Mouse (Mus musculus): ENCODE results near the gene 1810065E05Rik. TPM values are rescaled to one million over a fixed set of nuclear protein-coding genes. Genes with fewer than 3 reads are reported as not detected.

1810065E05Rik gene
- polyA plus RNA-seq, 1 experiment: not detected

DNA sequence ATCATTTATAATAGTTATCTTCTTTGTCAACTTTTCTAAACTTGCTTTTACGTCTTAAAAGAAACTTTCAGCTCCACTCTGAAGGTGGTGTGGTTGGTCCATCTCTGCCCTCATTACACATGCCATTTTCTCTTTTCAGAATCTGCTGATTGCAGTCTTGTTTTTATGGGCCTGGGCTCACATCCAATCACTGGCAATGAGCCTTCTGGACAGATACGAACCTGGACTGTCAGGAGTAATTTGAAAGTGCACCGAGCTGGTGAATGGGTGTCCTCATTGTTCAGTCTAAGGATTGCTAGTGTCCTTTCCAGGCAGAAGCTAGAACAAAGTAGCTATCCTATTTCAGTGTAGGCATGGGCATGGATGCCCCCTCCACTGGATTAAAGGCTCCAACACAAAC is 12.8 kb upstream of the 1810065E05Rik start:
- 18% methylated on average over 3 of the region's 3 CpGs for WGBS
- TF ChIP-seq POLR2A (IDR thresholded peaks at IDR 0.05; ENCODE audit: borderline replicate concordance, insufficient read depth, low read length): no peak
- TF ChIP-seq CTCF (IDR thresholded peaks at IDR 0.05; ENCODE audit: borderline replicate concordance, insufficient read depth, low read depth, low read length): no peak
- no peaks in the 10 kb centered on the region for H3K4me1 ChIP-seq (ENCODE audit: control insufficient read depth, insufficient read depth, low read length)

GRCm38 (mm10) chr11:58418336-58418735 is 2.6 kb upstream of the 1810065E05Rik start:
- Histone ChIP-seq H3K27ac (ENCODE audit: insufficient read depth, low read length) (no peak overlapping the region), H3K4me1 (ENCODE audit: control insufficient read depth, insufficient read depth, low read length) (no peaks in the 10 kb centered on the region), H3K27me3 (ENCODE audit: control insufficient read depth, insufficient read depth, low read length) (no peaks in the 10 kb centered on the region), H3K4me3 (replicated peaks; ENCODE audit: insufficient read depth, low read depth, low read length) (no peak overlapping the region)
- 87% methylated on average over 3 of the region's 3 CpGs for WGBS
- TF ChIP-seq POLR2A (IDR thresholded peaks at IDR 0.05; ENCODE audit: borderline replicate concordance, insufficient read depth, low read length): no peak
- TF ChIP-seq CTCF (IDR thresholded peaks at IDR 0.05; ENCODE audit: borderline replicate concordance, insufficient read depth, low read depth, low read length): no peak
- DNase-seq: no peak

More for the DNA sequence above, 12.8 kb upstream of the 1810065E05Rik start:
- H3K27ac ChIP-seq (ENCODE audit: insufficient read depth, low read length): no peak overlapping the region
- no peak overlapping the region for H3K4me3 ChIP-seq (replicated peaks; ENCODE audit: insufficient read depth, low read depth, low read length)
- H3K27me3 ChIP-seq (ENCODE audit: control insufficient read depth, insufficient read depth, low read length): no peaks in the 10 kb centered on the region
- DNase-seq: peak in 1 of 2 experiments; percentile 6

DNA sequence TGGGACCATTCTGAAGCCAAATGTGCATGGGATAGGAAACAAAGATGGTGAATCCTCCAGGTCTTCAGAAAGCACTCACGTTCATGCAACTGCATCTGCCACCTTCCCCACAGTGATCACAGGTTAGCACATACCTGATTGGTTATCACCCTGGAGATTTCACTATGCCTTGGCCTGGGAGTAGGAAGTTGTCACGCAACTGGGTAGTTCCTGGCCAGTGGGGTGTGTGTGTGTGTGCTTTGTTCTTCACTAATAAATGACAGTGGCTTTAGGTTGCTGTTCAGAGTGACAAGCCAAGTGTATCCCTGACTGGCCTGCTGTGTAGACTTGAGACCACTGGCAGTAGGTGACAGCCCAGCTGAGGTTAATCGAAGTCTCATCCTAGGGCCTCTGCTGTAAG is 11.3 kb downstream of the 1810065E05Rik start, which contains the start of gene Gm12253:
Gene Gm12253, plus strand, starts transcription at position 301 of the 400 bp plus-strand sequence.
- no peak within 1 kb of the TSS for H3K27ac ChIP-seq (ENCODE audit: insufficient read depth, low read length)
- WGBS: 81% methylated on average over 3 of the region's 3 CpGs

GRCm38 (mm10) chr11:58437866-58438265 is 17.0 kb downstream of the 1810065E05Rik start:
- Histone ChIP-seq H3K4me3 (replicated peaks; ENCODE audit: insufficient read depth, low read depth, low read length) (no peak overlapping the region), H3K27ac (ENCODE audit: insufficient read depth, low read length) (no peak overlapping the region), H3K4me1 (ENCODE audit: control insufficient read depth, insufficient read depth, low read length) (no peaks in the 10 kb centered on the region), H3K27me3 (ENCODE audit: control insufficient read depth, insufficient read depth, low read length) (no peaks in the 10 kb centered on the region; the same call in 1 of the 2 replicates)
- DNase-seq: no peak
- no peak for TF ChIP-seq POLR2A (IDR thresholded peaks at IDR 0.05; ENCODE audit: borderline replicate concordance, insufficient read depth, low read length)
- TF ChIP-seq CTCF (IDR thresholded peaks at IDR 0.05; ENCODE audit: borderline replicate concordance, insufficient read depth, low read depth, low read length): no peak
- WGBS: 72% methylated on average over 5 of the region's 5 CpGs

More for the DNA sequence above, 11.3 kb downstream of the 1810065E05Rik start, which contains the start of gene Gm12253:
- no peak for DNase-seq
- TF ChIP-seq CTCF (IDR thresholded peaks at IDR 0.05; ENCODE audit: borderline replicate concordance, insufficient read depth, low read depth, low read length): no peak
- TF ChIP-seq POLR2A (IDR thresholded peaks at IDR 0.05; ENCODE audit: borderline replicate concordance, insufficient read depth, low read length): no peak
- Histone ChIP-seq H3K4me3 (replicated peaks; ENCODE audit: insufficient read depth, low read depth, low read length) (no peak within 1 kb of the TSS), H3K4me1 (ENCODE audit: control insufficient read depth, insufficient read depth, low read length) (no peaks in the 10 kb centered on the region), H3K27me3 (ENCODE audit: control insufficient read depth, insufficient read depth, low read length) (no peaks in the 10 kb centered on the region; the same call in 1 of the 2 replicates)

GRCm38 (mm10) chr11:58452759-58453158 is 31.8 kb downstream of the 1810065E05Rik start, which contains the start of gene Lypd9:
Gene Lypd9, minus strand, starts transcription at chr11:58452923.
- Histone ChIP-seq H3K27me3 (ENCODE audit: control insufficient read depth, insufficient read depth, low read length) (no peaks in the 10 kb centered on the region; the same call in 1 of the 2 replicates), H3K4me3 (replicated peaks; ENCODE audit: insufficient read depth, low read depth, low read length) (no peak within 1 kb of the TSS), H3K27ac (ENCODE audit: insufficient read depth, low read length) (no peak within 1 kb of the TSS), H3K4me1 (ENCODE audit: control insufficient read depth, insufficient read depth, low read length) (no peaks in the 10 kb centered on the region)
- WGBS: 97% methylated on average over 9 of the region's 9 CpGs
- TF ChIP-seq CTCF (IDR thresholded peaks at IDR 0.05; ENCODE audit: borderline replicate concordance, insufficient read depth, low read depth, low read length) (no peak), POLR2A (IDR thresholded peaks at IDR 0.05; ENCODE audit: borderline replicate concordance, insufficient read depth, low read length) (no peak)
- no peak for DNase-seq

DNA sequence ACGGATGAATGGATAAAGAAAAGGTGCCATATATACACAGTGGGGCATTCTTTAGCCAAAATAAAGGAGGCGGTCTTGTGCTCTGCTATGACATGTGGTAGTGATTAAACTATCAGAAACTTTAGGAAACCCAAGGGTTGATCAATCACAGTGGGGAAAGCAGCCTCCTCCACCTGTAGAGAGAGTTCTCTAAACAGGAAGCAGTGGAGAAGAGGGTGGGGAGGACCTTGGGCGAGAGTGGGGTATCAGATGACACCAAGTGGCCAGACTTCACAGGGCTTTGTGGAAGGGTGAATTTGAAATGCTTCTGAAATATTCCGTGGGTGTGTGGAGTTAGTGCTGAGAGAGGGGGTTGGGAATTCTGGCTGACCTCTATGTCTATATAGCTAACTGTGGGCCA is 32.7 kb downstream of the 1810065E05Rik start:
- Histone ChIP-seq H3K27ac (ENCODE audit: insufficient read depth, low read length) (no peak overlapping the region), H3K4me1 (ENCODE audit: control insufficient read depth, insufficient read depth, low read length) (no peaks in the 10 kb centered on the region), H3K27me3 (ENCODE audit: control insufficient read depth, insufficient read depth, low read length) (no peaks in the 10 kb centered on the region; the same call in 1 of the 2 replicates), H3K4me3 (replicated peaks; ENCODE audit: insufficient read depth, low read depth, low read length) (no peak overlapping the region)
- no peak for DNase-seq
- TF ChIP-seq CTCF (IDR thresholded peaks at IDR 0.05; ENCODE audit: borderline replicate concordance, insufficient read depth, low read depth, low read length) (no peak), POLR2A (IDR thresholded peaks at IDR 0.05; ENCODE audit: borderline replicate concordance, insufficient read depth, low read length) (no peak)
- WGBS: 74% methylated on average over 4 of the region's 4 CpGs

DNA sequence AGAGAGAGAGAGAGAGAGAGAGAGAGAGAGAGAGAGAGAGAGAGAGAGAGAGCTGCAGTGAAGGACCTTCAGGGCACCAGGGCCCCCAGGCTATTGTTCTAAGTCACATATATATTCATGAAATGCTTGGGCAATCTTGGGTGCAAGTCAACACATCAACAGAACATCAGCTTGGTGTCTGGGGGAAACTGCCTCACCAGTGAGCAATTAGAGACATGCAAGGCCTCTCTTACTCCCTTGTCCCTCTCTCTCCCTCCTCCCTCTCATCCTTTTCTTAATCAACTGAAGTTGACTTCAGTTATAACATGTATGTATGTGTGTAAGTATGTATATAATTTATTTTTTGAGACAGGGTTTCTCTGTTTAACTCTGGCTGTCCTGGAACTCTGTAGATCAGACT is 41.3 kb downstream of the 1810065E05Rik start, which contains the start of gene Olfr30:
Gene Olfr30, minus strand, starts transcription at position 101 of the 400 bp plus-strand sequence.
- H3K27me3 ChIP-seq (ENCODE audit: control insufficient read depth, insufficient read depth, low read length): no peaks in the 10 kb centered on the region
- TF ChIP-seq POLR2A (IDR thresholded peaks at IDR 0.05; ENCODE audit: borderline replicate concordance, insufficient read depth, low read length) (no peak), CTCF (IDR thresholded peaks at IDR 0.05; ENCODE audit: borderline replicate concordance, insufficient read depth, low read depth, low read length) (no peak)
- no peak for DNase-seq

More for the DNA sequence above, 41.3 kb downstream of the 1810065E05Rik start, which contains the start of gene Olfr30:
- H3K27ac ChIP-seq (ENCODE audit: insufficient read depth, low read length): no peak within 1 kb of the TSS
- no peak within 1 kb of the TSS for H3K4me3 ChIP-seq (replicated peaks; ENCODE audit: insufficient read depth, low read depth, low read length)
- H3K4me1 ChIP-seq (ENCODE audit: control insufficient read depth, insufficient read depth, low read length): no peaks in the 10 kb centered on the region

Other genes with a start within 250 kb of the 1810065E05Rik start
- gene Mrpl22, start 249.4 kb upstream of the 1810065E05Rik start, polyA plus RNA-seq (2012; rRNA removed): 62.0 and 66.5 TPM in 2 replicates
- gene Igtp, start 221.6 kb upstream of the 1810065E05Rik start, polyA plus RNA-seq (2012; rRNA removed): 3.3 and 4.9 TPM in 2 replicates
- gene Irgm2, start 221.5 kb upstream of the 1810065E05Rik start, polyA plus RNA-seq (2012; rRNA removed): 3.2 and 3.4 TPM in 2 replicates
- 0.06 TPM in 1 of 2 replicates, not detected in the other for gene 4930438A08Rik, start 146.3 kb upstream of the 1810065E05Rik start, polyA plus RNA-seq (2012; rRNA removed)
- 74.5 and 81.1 TPM in 2 replicates for gene Zfp692, start 114.0 kb upstream of the 1810065E05Rik start, polyA plus RNA-seq (2012; rRNA removed)
- 45.5 and 45.9 TPM in 2 replicates for gene Zfp672, start 90.8 kb upstream of the 1810065E05Rik start, polyA plus RNA-seq (2012; rRNA removed)
- 63.3 and 64.5 TPM in 2 replicates for gene Sh3bp5l, start 90.4 kb upstream of the 1810065E05Rik start, polyA plus RNA-seq (2012; rRNA removed)
- 0.08 and 0.10 TPM in 2 replicates for gene Lypd8, start 42.1 kb upstream of the 1810065E05Rik start, polyA plus RNA-seq (2012; rRNA removed)
- gene Gm12253, start 11.4 kb downstream of the 1810065E05Rik start, polyA plus RNA-seq (2012; rRNA removed): not detected in 2 replicates
- gene Lypd9, start 31.8 kb downstream of the 1810065E05Rik start, polyA plus RNA-seq (2012; rRNA removed): not detected in 2 replicates
- not detected in 2 replicates for gene Olfr30, start 41.2 kb downstream of the 1810065E05Rik start, polyA plus RNA-seq (2012; rRNA removed)
- not detected in 2 replicates for gene Olfr332, start 71.4 kb downstream of the 1810065E05Rik start, polyA plus RNA-seq (2012; rRNA removed)
- not detected in 2 replicates for gene Olfr331, start 81.5 kb downstream of the 1810065E05Rik start, polyA plus RNA-seq (2012; rRNA removed)
- not detected in 2 replicates for gene Olfr330, start 113.7 kb downstream of the 1810065E05Rik start, polyA plus RNA-seq (2012; rRNA removed)
- not detected in 2 replicates for gene Olfr329-ps, start 125.3 kb downstream of the 1810065E05Rik start, polyA plus RNA-seq (2012; rRNA removed)
- gene Olfr328, start 134.5 kb downstream of the 1810065E05Rik start, polyA plus RNA-seq (2012; rRNA removed): 0.07 and 0.11 TPM in 2 replicates
- gene Olfr224, start 149.4 kb downstream of the 1810065E05Rik start, polyA plus RNA-seq (2012; rRNA removed): 0.08 TPM in 1 of 2 replicates, not detected in the other
- not detected in 2 replicates for gene Olfr325, start 156.6 kb downstream of the 1810065E05Rik start, polyA plus RNA-seq (2012; rRNA removed)
- not detected in 2 replicates for gene Olfr324, start 174.0 kb downstream of the 1810065E05Rik start, polyA plus RNA-seq (2012; rRNA removed)
- not detected in 2 replicates for gene 2210407C18Rik, start 195.0 kb downstream of the 1810065E05Rik start, polyA plus RNA-seq (2012; rRNA removed)
- gene Olfr323, start 209.4 kb downstream of the 1810065E05Rik start, polyA plus RNA-seq (2012; rRNA removed): not detected in 2 replicates
- gene Trim58, start 219.4 kb downstream of the 1810065E05Rik start, polyA plus RNA-seq (2012; rRNA removed): 0.28 and 0.29 TPM in 2 replicates
- not detected in 2 replicates for gene Olfr322, start 237.7 kb downstream of the 1810065E05Rik start, polyA plus RNA-seq (2012; rRNA removed)

Measured in cerebellum, adult 2 months (tissue).